Mouse (Mus musculus) right cerebral cortex, postnatal 36 days (tissue): ENCODE measurements at regions not wholly inside any gene's neighbourhood (a gene's known extent, or its start where the extent isn't known, plus 50 kb on each side); places are given as distances from the start of the nearest gene placed in this dataset.
"Not testable (repeated sequence)": the region's sequence is repeated elsewhere in the genome, so short reads cannot be mapped to it uniquely, and the experiment has no call there.

Experiments
- DNase-seq, 2 experiments: peaks; one replicate each; pipeline ENCODE4 v3.0.0; 2022; ENCODE audit warnings: low spot score in 2 of 2, mixed read lengths in 1 of 2

- peak; percentile 32 for DNase-seq
These were observed 76.5 kb upstream of the Col13a1 start for GRCm38 (mm10) chr10:62055408-62055807.

- DNase-seq = no peak
These were observed 70.9 kb upstream of the Col13a1 start for GRCm38 (mm10) chr10:62049782-62050192.

DNA sequence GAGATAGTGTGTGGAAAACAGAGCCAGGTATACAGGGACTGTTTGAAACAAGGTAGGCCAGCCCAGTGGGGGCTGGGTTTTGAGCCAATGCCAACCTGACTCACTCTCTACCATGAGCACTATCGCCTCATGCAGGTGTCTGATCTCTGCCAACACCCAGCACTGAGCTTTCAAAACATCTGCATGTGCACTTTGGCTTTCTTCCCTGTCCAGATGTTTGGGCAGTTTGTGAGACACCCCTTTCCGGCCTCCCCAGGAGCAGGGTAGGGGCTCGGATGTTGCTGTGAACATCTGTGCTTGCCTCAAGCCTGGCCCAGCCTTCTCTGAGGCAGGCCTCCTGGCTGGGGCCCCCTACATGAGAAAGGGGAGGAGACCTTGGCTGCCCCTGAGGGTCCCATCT is 65.5 kb upstream of the Col13a1 start:
- no peak for DNase-seq

DNA sequence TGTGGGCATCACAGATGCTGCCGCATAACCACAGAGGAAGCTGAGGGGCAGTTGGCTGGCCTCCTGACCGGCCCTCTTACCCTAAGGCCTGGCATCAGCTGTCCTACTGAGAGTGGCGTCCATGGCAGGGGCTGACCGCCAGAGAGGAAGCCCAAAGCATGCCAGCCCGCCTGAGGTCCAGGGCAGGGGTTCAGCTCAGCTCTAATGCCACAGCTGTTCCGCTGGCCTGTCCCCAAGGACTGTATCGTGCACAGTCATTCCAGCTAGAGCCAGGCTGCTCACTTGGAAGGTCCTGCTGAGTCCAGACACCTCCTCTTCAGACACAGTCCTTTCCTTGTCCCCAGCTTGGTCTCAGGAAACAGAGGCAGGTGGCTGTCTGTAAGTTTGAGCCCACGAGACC is 61.0 kb upstream of the Col13a1 start:
- no peak for DNase-seq

DNA sequence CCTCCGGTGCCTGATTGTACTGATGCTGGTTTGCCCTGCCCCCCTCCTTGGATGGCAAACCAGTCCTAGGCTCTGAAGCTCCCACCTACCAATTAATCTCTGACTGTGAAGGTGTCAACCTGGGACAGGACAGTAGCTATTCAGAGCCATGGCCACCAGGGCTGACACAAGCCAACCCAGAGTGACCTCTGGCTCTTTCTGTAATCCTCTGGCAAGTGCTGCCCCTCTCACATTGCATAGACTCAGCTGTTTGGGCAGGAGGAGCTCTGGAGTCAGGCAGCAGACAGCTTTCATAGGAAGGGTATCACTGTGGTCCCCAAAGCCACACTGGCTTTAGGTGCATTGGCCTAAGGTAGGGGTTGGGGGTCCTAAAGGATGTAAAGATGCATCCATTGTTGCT is 59.7 kb upstream of the Col13a1 start:
- DNase-seq = no peak

- no peak for DNase-seq
These were observed 58.7 kb upstream of the Col13a1 start for GRCm38 (mm10) chr10:62037402-62038199.

DNA sequence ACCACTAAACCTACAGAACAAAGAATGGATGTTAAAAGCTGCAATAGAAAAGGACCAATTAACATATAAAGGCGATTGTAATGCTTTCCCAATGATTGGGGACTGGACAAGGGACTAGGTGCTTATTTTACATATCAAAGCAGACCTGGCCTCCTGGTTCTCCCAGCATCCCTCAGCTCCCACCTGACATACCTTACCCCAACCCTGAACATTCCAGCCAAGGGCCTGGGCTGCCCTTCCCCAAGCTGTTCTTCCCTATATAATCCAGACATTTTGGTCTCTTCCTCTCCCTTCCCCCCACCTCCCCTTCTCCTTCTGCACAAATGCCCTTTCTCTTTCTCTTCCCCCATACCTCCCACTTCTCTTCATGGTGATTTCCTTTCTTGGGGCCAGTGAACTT is 57.9 kb upstream of the Col13a1 start:
- no peak for DNase-seq

DNA sequence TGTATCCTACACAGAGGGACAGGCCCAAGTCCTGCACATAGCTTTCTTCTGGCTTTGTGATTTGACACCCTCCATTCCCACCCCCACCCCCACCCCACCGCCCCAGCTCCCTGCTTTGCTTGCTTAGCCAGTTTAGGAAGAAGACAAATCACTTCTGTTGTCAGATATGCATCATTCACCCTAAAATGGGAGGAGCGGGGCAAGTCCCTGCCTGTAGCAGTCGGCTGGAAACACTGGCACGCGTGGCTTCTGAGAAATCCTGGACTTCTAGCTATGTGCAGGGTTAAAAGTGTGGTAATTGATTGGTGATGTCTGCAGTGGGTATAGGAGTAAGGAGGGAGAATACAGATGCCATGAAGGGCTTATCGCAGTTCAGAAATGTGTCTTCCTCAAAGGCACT is 55.4 kb upstream of the Col13a1 start:
- no peak for DNase-seq

DNA sequence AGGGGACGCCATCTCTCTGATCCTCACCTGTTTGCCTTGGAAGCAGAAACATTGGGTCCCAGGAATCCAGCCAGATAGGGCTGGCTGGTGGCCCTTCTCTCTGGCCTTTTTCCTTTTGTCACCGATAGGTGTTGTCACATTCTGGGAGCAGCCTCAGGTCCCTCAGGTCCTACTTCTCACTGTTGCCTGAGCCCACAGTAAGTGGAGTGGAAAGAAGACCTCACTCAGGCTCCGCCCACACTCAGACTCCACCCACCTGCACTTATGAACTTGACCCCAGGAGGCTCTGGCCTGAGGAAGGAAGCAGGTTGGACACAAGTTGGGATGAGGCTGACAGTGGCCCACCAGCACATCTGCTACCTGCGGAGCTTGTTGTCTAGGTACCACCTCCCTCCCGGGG is 54.8 kb upstream of the Col13a1 start:
- no peak for DNase-seq

DNA sequence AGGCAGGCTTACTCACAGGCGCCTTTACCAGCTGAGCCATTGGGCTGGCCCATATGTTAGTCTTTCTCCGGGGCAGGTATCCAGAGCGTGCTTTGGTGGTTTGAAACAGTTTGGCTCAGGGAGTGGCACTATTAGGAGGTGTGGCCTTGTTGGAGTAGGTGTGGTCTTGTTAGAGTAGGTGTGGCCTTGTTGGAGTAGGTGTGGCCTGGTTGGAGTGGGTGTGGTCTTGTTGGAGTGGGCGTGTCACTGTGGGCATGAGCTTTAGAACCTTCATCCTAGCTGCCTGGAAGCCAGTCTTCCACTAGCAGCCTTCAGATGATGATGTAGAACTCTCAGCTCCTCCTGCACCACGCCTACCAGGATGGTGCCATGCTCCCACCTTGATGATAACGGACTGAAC is 53.1 kb upstream of the Col13a1 start:
- DNase-seq = not testable (repeated sequence)

- DNase-seq = no peak
These were observed 50.4 kb upstream of the Col13a1 start for GRCm38 (mm10) chr10:62029271-62029670.
